Mouse (Mus musculus) intestine, postnatal 0 days (tissue): Measurements from ENCODE around the gene Zfp316. TPM values are rescaled to one million over a fixed set of nuclear protein-coding genes. Genes with fewer than 3 reads are reported as not detected.

Experiments
- ATAC-seq: fragments of 200-750 bp; cut with Nextera tagmentation; 2 replicates; pipeline ENCODE4 v1.8.0; 2017; ENCODE audit warnings: mild to moderate bottlenecking, moderate TSS enrichment, moderate library complexity
- H3K27ac ChIP-seq: fragments of 300-500 bp; sonication (generic); 2 replicates; pipeline ENCODE4 v1.5.1; 2014; ENCODE audit warnings: mild to moderate bottlenecking, low read depth, low read length, moderate library complexity
- H3K27me3 ChIP-seq: fragments of 300-500 bp; sonication (generic); replicated peaks from 2 replicates; pipeline ENCODE4 v1.6.1; 2014; ENCODE audit warnings: low read length, mixed read lengths; ENCODE audit not compliant: control insufficient read depth, insufficient read depth
- H3K36me3 ChIP-seq: fragments of 300-500 bp; sonication (generic); 2 replicates; pipeline ENCODE4 v1.6.1; 2014; ENCODE audit warnings: mild to moderate bottlenecking, moderate library complexity; ENCODE audit not compliant: control insufficient read depth, insufficient read depth
- H3K4me1 ChIP-seq: fragments of 300-500 bp; sonication (generic); replicated peaks from 2 replicates; pipeline ENCODE4 v1.6.1; 2014; ENCODE audit warnings: antibody characterized with exemption, low read length, mixed read lengths; ENCODE audit not compliant: control insufficient read depth, insufficient read depth
- H3K4me2 ChIP-seq: fragments of 300-500 bp; sonication (generic); replicated peaks from 2 replicates; pipeline ENCODE4 v1.6.1; 2014; ENCODE audit warnings: low read depth, mild to moderate bottlenecking, moderate library complexity
- H3K4me3 ChIP-seq: fragments of 300-500 bp; sonication (generic); 2 replicates; pipeline ENCODE4 v1.5.1; 2014; ENCODE audit warnings: low read depth, low read length
- H3K9ac ChIP-seq: fragments of 300-500 bp; sonication (generic); 2 replicates; pipeline ENCODE4 v1.6.1; 2014; ENCODE audit warnings: mild to moderate bottlenecking, low read depth, low read length
- H3K9me3 ChIP-seq: fragments of 300-500 bp; sonication (generic); 2 replicates; pipeline ENCODE4 v1.6.1; 2016; ENCODE audit warnings: mixed run types; ENCODE audit not compliant: control insufficient read depth
- CTCF ChIP-seq: sonication (generic); IDR thresholded peaks from 2 replicates; pipeline ENCODE4 v1.5.1; 2016; ENCODE audit warnings: low read depth, mild to moderate bottlenecking, control low read depth, antibody characterized with exemption, moderate library complexity
- WGBS: fragments of 180-500 bp; shearing (Covaris S2); extraction: QIAGEN DNeasy Blood & Tissue Kit; methylation state at CpG from one replicate; pipeline ENCODE4 v1.1.7; 2014; 5-methylcytosine and 5-hydroxymethylcytosine counted together
- polyA plus RNA-seq: library from polyadenylated mRNA; unstranded; fragments of >200 nt; fragmentation: Nextera tagmentation; extraction: Ambion mirVana; gene quantifications from 2 replicates; pipeline ENCODE4 v1.2.1, GENCODE M21; 2015

Zfp316 gene
- polyA plus RNA-seq, 1 experiment from 2014 or later: 0.86 TPM

DNA sequence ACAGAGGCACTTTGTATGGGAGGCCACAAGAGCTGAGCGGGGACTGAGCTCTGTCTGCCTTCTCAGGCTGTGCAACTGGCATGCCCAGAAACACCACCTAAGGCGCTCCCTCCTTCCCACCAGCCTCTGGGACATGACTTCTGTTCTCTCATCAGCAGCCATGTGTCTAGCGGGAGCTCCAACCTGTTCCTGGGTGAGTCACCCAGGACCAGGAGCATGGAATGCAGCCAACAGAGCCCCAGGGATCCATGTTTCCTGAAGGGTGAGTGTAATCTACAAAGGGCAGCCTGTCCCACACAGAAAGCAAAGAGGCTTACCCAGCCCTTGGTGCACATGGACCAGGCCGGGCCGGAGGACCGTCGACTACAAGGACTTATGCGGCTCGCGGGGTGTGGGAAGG is 5.1 kb downstream of the Zfp316 start:
- no peak overlapping the region for H3K4me3 ChIP-seq
- H3K27ac ChIP-seq: no peak overlapping the region; the same call in 1 of the 2 replicates
- H3K4me2 ChIP-seq: no peak overlapping the region
- ATAC-seq: no peak
- TF ChIP-seq CTCF: no peak
- H3K9me3 ChIP-seq: no peaks in the 10 kb centered on the region
- no peaks in the 10 kb centered on the region for H3K27me3 ChIP-seq
- H3K4me1 ChIP-seq: no peaks in the 10 kb centered on the region
- H3K9ac ChIP-seq: no peak overlapping the region
- H3K36me3 ChIP-seq: peaks cover 19% of the 10 kb centered on the region; the same call in 1 of the 2 replicates
- 95% methylated on average over 10 of the region's 10 CpGs for WGBS

DNA sequence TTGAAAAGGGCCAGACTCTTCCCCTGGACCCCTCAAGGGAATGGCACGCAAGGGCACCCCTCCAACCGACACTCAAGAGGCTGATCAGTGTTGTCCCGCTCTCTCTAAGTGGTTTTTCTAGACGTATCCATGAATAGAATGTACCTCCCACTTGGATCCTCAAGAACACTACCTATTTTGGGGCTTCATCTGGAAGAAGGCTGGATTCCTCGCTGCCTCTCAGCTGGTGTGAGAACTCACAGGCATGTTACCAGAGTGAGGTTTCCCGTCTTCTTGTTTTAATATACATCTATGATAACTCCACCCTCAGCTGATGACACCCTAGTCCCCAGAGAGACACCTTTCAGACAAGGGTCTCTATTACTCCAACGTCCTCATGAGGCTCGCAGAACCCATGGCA is 8.2 kb downstream of the Zfp316 start:
- TF ChIP-seq CTCF: no peak
- 92% methylated on average over 8 of the region's 8 CpGs for WGBS
- ATAC-seq: no peak

GRCm38 (mm10) chr5:143255802-143256201 is 14.0 kb downstream of the Zfp316 start:
- TF ChIP-seq CTCF: no peak
- peaks cover 47% of the 10 kb centered on the region for H3K27me3 ChIP-seq
- H3K27ac ChIP-seq: no peak overlapping the region
- 90% methylated on average over 5 of the region's 5 CpGs for WGBS
- H3K9me3 ChIP-seq: peaks cover 6% of the 10 kb centered on the region; the same call in 1 of the 2 replicates
- peaks cover 26% of the 10 kb centered on the region for H3K36me3 ChIP-seq
- H3K9ac ChIP-seq: no peak overlapping the region
- no peak overlapping the region for H3K4me3 ChIP-seq
- no peak overlapping the region for H3K4me2 ChIP-seq
- no peaks in the 10 kb centered on the region for H3K4me1 ChIP-seq
- ATAC-seq: no peak

More for the DNA sequence above, 8.2 kb downstream of the Zfp316 start:
- no peaks in the 10 kb centered on the region for H3K9me3 ChIP-seq
- peaks cover 27% of the 10 kb centered on the region; the same call in 1 of the 2 replicates for H3K36me3 ChIP-seq
- no peak overlapping the region for H3K4me2 ChIP-seq
- H3K27ac ChIP-seq: no peak overlapping the region
- H3K9ac ChIP-seq: no peak overlapping the region
- no peak overlapping the region for H3K4me3 ChIP-seq
- H3K27me3 ChIP-seq: no peaks in the 10 kb centered on the region
- no peaks in the 10 kb centered on the region for H3K4me1 ChIP-seq

DNA sequence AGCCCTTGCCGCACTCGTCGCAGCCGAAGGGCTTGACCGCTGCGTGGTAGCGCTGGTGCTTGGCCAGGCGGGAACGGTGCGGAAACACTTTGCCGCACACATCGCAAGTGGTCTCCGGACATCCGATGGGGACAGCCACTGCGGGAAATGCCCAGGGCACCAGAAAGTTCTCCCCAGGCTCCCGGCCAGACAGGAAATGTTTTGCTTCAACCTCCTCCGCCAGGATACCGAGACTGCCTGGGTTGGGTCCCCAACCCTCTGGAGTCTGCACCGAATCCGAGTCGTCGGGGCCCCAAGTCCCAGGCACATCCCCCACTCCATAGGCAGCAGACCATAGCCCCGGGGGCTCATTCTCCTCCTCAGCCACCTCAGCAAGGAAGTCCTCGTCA is 14.7 kb downstream of the Zfp316 start:
- Histone ChIP-seq H3K9me3 (peaks cover 6% of the 10 kb centered on the region; the same call in 1 of the 2 replicates), H3K4me3 (no peak overlapping the region), H3K4me2 (no peak overlapping the region), H3K36me3 (peaks cover 22% of the 10 kb centered on the region), H3K27me3 (peaks cover 47% of the 10 kb centered on the region), H3K27ac (no peak overlapping the region), H3K4me1 (no peaks in the 10 kb centered on the region), H3K9ac (no peak overlapping the region)
- WGBS: 76% methylated on average over 24 of the region's 24 CpGs
- TF ChIP-seq CTCF: no peak
- no peak for ATAC-seq

GRCm38 (mm10) chr5:143254487-143255130 is 15.2 kb downstream of the Zfp316 start:
- H3K27ac ChIP-seq: no peak overlapping the region
- H3K27me3 ChIP-seq: peaks cover 47% of the 10 kb centered on the region
- WGBS: 58% methylated on average over 66 of the region's 66 CpGs
- peaks cover 6% of the 10 kb centered on the region; the same call in 1 of the 2 replicates for H3K9me3 ChIP-seq
- no peak overlapping the region for H3K9ac ChIP-seq
- no peak overlapping the region for H3K4me2 ChIP-seq
- peak overlapping the region; percentile 40 for H3K4me3 ChIP-seq
- ATAC-seq: no peak
- H3K36me3 ChIP-seq: peaks cover 22% of the 10 kb centered on the region
- no peaks in the 10 kb centered on the region for H3K4me1 ChIP-seq
- TF ChIP-seq CTCF: no peak

- WGBS: 19% methylated on average over 78 of the region's 81 CpGs
- H3K9me3 ChIP-seq: peaks cover 6% of the 10 kb centered on the region; the same call in 1 of the 2 replicates
- ATAC-seq: 0 out of 2 replicates have a peak, but pooled peaks have one; percentile 17
- H3K4me3 ChIP-seq: peak overlapping the region; percentile 40
- peak overlapping the region; percentile 66 for H3K4me2 ChIP-seq
- H3K27ac ChIP-seq: no peak overlapping the region
- H3K9ac ChIP-seq: no peak overlapping the region
- H3K27me3 ChIP-seq: peaks cover 47% of the 10 kb centered on the region
- H3K36me3 ChIP-seq: peaks cover 22% of the 10 kb centered on the region
- TF ChIP-seq CTCF: no peak
- H3K4me1 ChIP-seq: no peaks in the 10 kb centered on the region
Measured at GRCm38 (mm10) chr5:143253881-143254486, 15.8 kb downstream of the Zfp316 start.
